Mouse (Mus musculus) kidney, embryonic 14.5 days (tissue): ENCODE results near the gene Tsc22d4. TPM values are rescaled to one million over a fixed set of nuclear protein-coding genes. Genes with fewer than 3 reads are reported as not detected.

Source experiments
- ATAC-seq: fragments of 200-750 bp; cut with Nextera tagmentation; 2 replicates; pipeline ENCODE4 v1.8.0; 2017; ENCODE audit warnings: moderate number of reproducible peaks, mild to moderate bottlenecking, moderate TSS enrichment, moderate library complexity; ENCODE audit not compliant: low FRiP score, low TSS enrichment
- H3K27ac ChIP-seq: fragments of 300-500 bp; sonication (generic); 2 replicates; pipeline ENCODE4 v1.5.1; 2014; ENCODE audit warnings: low read depth, mild to moderate bottlenecking, low read length, moderate library complexity, mixed read lengths
- H3K27me3 ChIP-seq: fragments of 300-500 bp; sonication (generic); 2 replicates; pipeline ENCODE4 v1.6.1; 2014; ENCODE audit warnings: mild to moderate bottlenecking, low read length; ENCODE audit not compliant: control insufficient read depth, insufficient read depth
- H3K36me3 ChIP-seq: fragments of 300-500 bp; sonication (generic); 2 replicates; pipeline ENCODE4 v1.6.1; 2014; ENCODE audit warnings: low read length, mixed read lengths; ENCODE audit not compliant: control insufficient read depth, insufficient read depth
- H3K4me1 ChIP-seq: fragments of 300-500 bp; sonication (generic); 2 replicates; pipeline ENCODE4 v1.6.1; 2014; ENCODE audit warnings: low read length, mixed read lengths; ENCODE audit not compliant: control insufficient read depth, insufficient read depth
- H3K4me2 ChIP-seq: fragments of 300-500 bp; sonication (generic); replicated peaks from 2 replicates; pipeline ENCODE4 v1.6.1; 2014; ENCODE audit warnings: low read depth, mild to moderate bottlenecking, low read length
- H3K4me3 ChIP-seq: fragments of 300-500 bp; sonication (generic); 2 replicates; pipeline ENCODE4 v1.5.1; 2014; ENCODE audit warnings: mild to moderate bottlenecking, low read length
- H3K9ac ChIP-seq: fragments of 300-500 bp; sonication (generic); 2 replicates; pipeline ENCODE4 v1.6.1; 2014; ENCODE audit warnings: low read depth, mild to moderate bottlenecking, low read length, moderate library complexity
- H3K9me3 ChIP-seq: fragments of 300-500 bp; sonication (generic); 2 replicates; pipeline ENCODE4 v1.6.1; 2016; ENCODE audit warnings: low read length; ENCODE audit not compliant: control insufficient read depth
- WGBS: fragments of 180-500 bp; shearing (Covaris S2); extraction: QIAGEN DNeasy Blood & Tissue Kit; methylation state at CpG from one replicate; pipeline ENCODE4 v1.1.7; 2014; 5-methylcytosine and 5-hydroxymethylcytosine counted together
- polyA plus RNA-seq: library from polyadenylated mRNA; unstranded; fragments of >200 nt; fragmentation: Nextera tagmentation; extraction: Ambion mirVana; gene quantifications from 2 replicates; pipeline ENCODE4 v1.2.1, GENCODE M21; 2014

Tsc22d4 gene
- polyA plus RNA-seq, 1 experiment from 2014 or later = 121 TPM

GRCm38 (mm10) chr5:137788171-137788570, 42.6 kb downstream of the Tsc22d4 start:
- Histone ChIP-seq H3K27me3 (no peaks in the 10 kb centered on the region), H3K4me2 (peak overlapping the region; percentile 75), H3K4me1 (peaks cover 20% of the 10 kb centered on the region), H3K27ac (no peak overlapping the region), H3K9me3 (no peaks in the 10 kb centered on the region), H3K36me3 (peaks cover 17% of the 10 kb centered on the region), H3K4me3 (peak overlapping the region; percentile 87), H3K9ac (peak overlapping the region; percentile 54; the same call in 1 of the 2 replicates)
- 73% methylated on average over 24 of the region's 24 CpGs for WGBS
- ATAC-seq = no peak

GRCm38 (mm10) chr5:137788946-137789531, 43.5 kb downstream of the Tsc22d4 start:
- Histone ChIP-seq H3K4me1 (peaks cover 11% of the 10 kb centered on the region), H3K36me3 (peaks cover 9% of the 10 kb centered on the region), H3K9ac (no peak overlapping the region), H3K27ac (no peak overlapping the region), H3K4me2 (no peak overlapping the region), H3K9me3 (no peaks in the 10 kb centered on the region), H3K27me3 (no peaks in the 10 kb centered on the region), H3K4me3 (no peak overlapping the region)
- no peak for ATAC-seq
- WGBS = 90% methylated on average over 2 of the region's 2 CpGs

- H3K4me2 ChIP-seq = no peak overlapping the region
- H3K36me3 ChIP-seq = no peaks in the 10 kb centered on the region
- H3K4me3 ChIP-seq = no peak overlapping the region
- no peaks in the 10 kb centered on the region for H3K9me3 ChIP-seq
- H3K9ac ChIP-seq = no peak overlapping the region
- no peak for ATAC-seq
- no peaks in the 10 kb centered on the region; the same call in 1 of the 2 replicates for H3K4me1 ChIP-seq
- no peaks in the 10 kb centered on the region for H3K27me3 ChIP-seq
- no peak overlapping the region for H3K27ac ChIP-seq
Observed at GRCm38 (mm10) chr5:137791553-137791952, 46.0 kb downstream of the Tsc22d4 start.

- WGBS = 72% methylated on average over 3 of the region's 3 CpGs
- Histone ChIP-seq H3K27ac (no peak overlapping the region), H3K27me3 (no peaks in the 10 kb centered on the region), H3K4me1 (no peaks in the 10 kb centered on the region), H3K4me2 (no peak overlapping the region), H3K4me3 (no peak overlapping the region), H3K9me3 (no peaks in the 10 kb centered on the region), H3K9ac (no peak overlapping the region), H3K36me3 (no peaks in the 10 kb centered on the region)
- no peak for ATAC-seq
Observed at GRCm38 (mm10) chr5:137796606-137797005, 51.1 kb downstream of the Tsc22d4 start.

- no peak overlapping the region for H3K27ac ChIP-seq
- H3K9ac ChIP-seq = no peak overlapping the region
- no peaks in the 10 kb centered on the region for H3K9me3 ChIP-seq
- no peaks in the 10 kb centered on the region for H3K4me1 ChIP-seq
- ATAC-seq = no peak
- 82% methylated on average over 3 of the region's 3 CpGs for WGBS
- H3K4me2 ChIP-seq = no peak overlapping the region
- no peak overlapping the region for H3K4me3 ChIP-seq
- no peaks in the 10 kb centered on the region for H3K36me3 ChIP-seq
- H3K27me3 ChIP-seq = no peaks in the 10 kb centered on the region
Observed at GRCm38 (mm10) chr5:137800917-137801316, 55.4 kb downstream of the Tsc22d4 start.

GRCm38 (mm10) chr5:137806158-137806557, 60.6 kb downstream of the Tsc22d4 start:
- no peak overlapping the region for H3K9ac ChIP-seq
- no peak overlapping the region for H3K27ac ChIP-seq
- no peaks in the 10 kb centered on the region for H3K36me3 ChIP-seq
- WGBS = 79% methylated on average over 1 of the region's 1 CpGs
- H3K4me1 ChIP-seq = no peaks in the 10 kb centered on the region
- H3K4me3 ChIP-seq = no peak overlapping the region
- no peak overlapping the region for H3K4me2 ChIP-seq
- ATAC-seq = no peak
- H3K9me3 ChIP-seq = no peaks in the 10 kb centered on the region
- no peaks in the 10 kb centered on the region for H3K27me3 ChIP-seq

- Histone ChIP-seq H3K4me2 (no peak overlapping the region), H3K27me3 (no peaks in the 10 kb centered on the region), H3K9ac (no peak overlapping the region), H3K4me3 (no peak overlapping the region), H3K9me3 (no peaks in the 10 kb centered on the region), H3K27ac (no peak overlapping the region), H3K36me3 (no peaks in the 10 kb centered on the region), H3K4me1 (no peaks in the 10 kb centered on the region)
- 88% methylated on average over 5 of the region's 5 CpGs for WGBS
- no peak for ATAC-seq
Observed at GRCm38 (mm10) chr5:137808316-137808715, 62.8 kb downstream of the Tsc22d4 start.

GRCm38 (mm10) chr5:137817466-137818222, 72.1 kb downstream of the Tsc22d4 start:
- Histone ChIP-seq H3K36me3 (no peaks in the 10 kb centered on the region), H3K27ac (no peak overlapping the region), H3K4me1 (no peaks in the 10 kb centered on the region), H3K9me3 (no peaks in the 10 kb centered on the region), H3K9ac (no peak overlapping the region), H3K27me3 (no peaks in the 10 kb centered on the region), H3K4me3 (no peak overlapping the region), H3K4me2 (no peak overlapping the region)
- WGBS = 68% methylated on average over 4 of the region's 4 CpGs
- ATAC-seq = no peak
